Mouse (Mus musculus): ENCODE measurements around the gene Gm37240. TPM values are rescaled to one million over a fixed set of nuclear protein-coding genes. Genes with fewer than 3 reads are reported as not detected.

Gm37240 gene
- polyA plus RNA-seq, 1 experiment from 2014 or later = 0.43 TPM

DNA sequence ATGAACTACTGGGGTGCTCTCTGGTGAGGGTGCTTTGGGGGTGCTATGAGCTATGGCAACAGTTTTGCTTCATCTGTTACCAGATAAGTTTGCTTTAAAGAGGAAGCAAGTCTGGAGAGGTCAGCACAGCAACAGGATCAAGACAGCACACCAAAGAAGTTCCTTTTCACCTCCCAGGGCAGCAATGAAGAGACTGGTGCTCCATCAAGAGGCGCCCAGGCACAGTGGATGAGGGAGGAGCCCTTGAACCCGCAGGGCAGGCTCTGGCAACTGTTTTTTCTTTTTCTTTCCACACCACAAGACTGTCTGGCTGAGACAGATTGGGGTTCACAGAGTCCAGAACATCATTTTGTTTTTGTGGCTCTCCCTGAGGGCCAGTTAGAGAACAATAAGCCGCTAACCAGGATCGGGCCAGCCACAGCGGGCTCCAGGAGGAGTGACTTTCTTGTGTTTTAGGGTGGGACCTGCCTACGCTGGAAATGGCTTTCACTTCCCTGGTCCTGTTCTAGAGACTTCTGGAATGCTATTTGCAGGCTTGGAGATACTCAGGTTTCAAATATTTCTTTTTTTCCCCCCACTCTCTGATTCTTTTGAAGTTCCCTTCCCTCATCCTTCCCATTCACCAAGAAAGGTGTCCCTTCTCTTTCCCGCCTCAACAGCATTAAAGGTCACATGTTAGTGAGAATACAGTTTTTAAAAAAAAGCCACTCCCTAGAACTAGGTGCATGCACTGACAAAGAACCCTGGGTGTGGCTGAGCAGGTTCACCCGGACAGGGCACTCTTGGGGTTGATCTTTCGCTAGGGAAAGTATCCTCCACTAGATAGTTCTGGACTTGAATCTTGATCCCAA, 1241.9 kb downstream of the Gm37240 start:
- ATAC-seq (replicated peaks; ENCODE audit: low FRiP score) (no peak), DNase-seq (ENCODE audit: low spot score) (no peak)
- H3K4me3 ChIP-seq (ENCODE audit: low read depth, low read length) = no peak overlapping the region
- 0 out of 2 replicates have a peak, but pooled peaks cover 2% of the 10 kb centered on the region for H3K4me1 ChIP-seq (replicated peaks; ENCODE audit: control insufficient read depth, insufficient read depth, low read length)
- no peak overlapping the region for H3K27ac ChIP-seq (ENCODE audit: low read depth, low read length)
- WGBS = 87% methylated on average over 9 of the region's 9 CpGs
- H3K9ac ChIP-seq (ENCODE audit: low read length) = no peak overlapping the region
- H3K27me3 ChIP-seq (ENCODE audit: control insufficient read depth, insufficient read depth, low read length) = no peaks in the 10 kb centered on the region
- no peaks in the 10 kb centered on the region for H3K9me3 ChIP-seq (ENCODE audit: control insufficient read depth, low read length)
- H3K36me3 ChIP-seq (ENCODE audit: control insufficient read depth, insufficient read depth, low read length) = no peaks in the 10 kb centered on the region
- no peak overlapping the region for H3K4me2 ChIP-seq (ENCODE audit: low read depth, low read length, severe bottlenecking)

DNA sequence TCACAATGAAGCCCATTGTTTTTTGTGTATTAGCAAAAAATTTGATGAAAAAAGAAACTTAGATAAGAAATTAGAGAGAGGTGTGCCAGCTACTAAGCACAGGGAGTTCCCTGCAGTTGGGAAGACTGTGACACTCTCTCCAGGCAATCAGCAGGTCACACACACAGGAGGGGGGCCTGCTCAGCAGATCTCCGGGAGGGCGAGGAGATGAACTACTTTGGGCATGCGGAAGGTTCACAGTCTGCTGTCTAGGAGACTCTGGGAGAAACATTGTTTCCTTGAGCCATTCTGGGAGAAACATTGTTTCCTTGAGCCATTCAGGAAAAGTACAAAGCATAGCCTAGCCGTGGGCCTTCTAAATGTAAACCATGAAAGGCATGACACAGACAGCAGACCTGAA, 1244.4 kb downstream of the Gm37240 start:
- H3K4me1 ChIP-seq (replicated peaks; ENCODE audit: control insufficient read depth, insufficient read depth, low read length) = 0 out of 2 replicates have a peak, but pooled peaks cover 2% of the 10 kb centered on the region
- DNase-seq (ENCODE audit: low spot score) (no peak), ATAC-seq (replicated peaks; ENCODE audit: low FRiP score) (no peak)
- 65% methylated on average over 4 of the region's 4 CpGs for WGBS
- no peaks in the 10 kb centered on the region for H3K36me3 ChIP-seq (ENCODE audit: control insufficient read depth, insufficient read depth, low read length)
- H3K4me2 ChIP-seq (ENCODE audit: low read depth, low read length, severe bottlenecking) = no peak overlapping the region
- H3K27ac ChIP-seq (ENCODE audit: low read depth, low read length) = no peak overlapping the region
- no peaks in the 10 kb centered on the region for H3K27me3 ChIP-seq (ENCODE audit: control insufficient read depth, insufficient read depth, low read length)
- no peaks in the 10 kb centered on the region for H3K9me3 ChIP-seq (ENCODE audit: control insufficient read depth, low read length)
- no peak overlapping the region for H3K9ac ChIP-seq (ENCODE audit: low read length)
- no peak overlapping the region for H3K4me3 ChIP-seq (ENCODE audit: low read depth, low read length)

DNA sequence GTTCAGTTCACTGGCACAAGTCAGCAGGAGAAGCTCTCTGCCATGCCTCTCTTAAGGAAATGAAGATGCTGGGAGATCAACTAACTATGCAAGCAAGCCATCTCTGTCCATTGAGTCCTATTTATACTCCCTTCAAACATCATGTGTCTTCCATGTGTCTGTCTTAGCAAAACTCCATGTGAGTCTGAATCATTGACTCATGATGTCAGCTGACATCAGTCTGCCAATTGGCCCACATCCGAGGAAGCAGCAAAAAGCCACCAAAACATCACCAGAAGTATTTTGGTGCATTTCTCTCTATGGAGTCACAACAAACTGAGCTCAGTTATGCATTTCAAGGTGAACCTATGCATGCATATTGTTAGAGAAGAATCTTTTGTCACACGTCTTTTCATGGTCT, 1245.9 kb downstream of the Gm37240 start:
- 80% methylated on average over 2 of the region's 2 CpGs for WGBS
- no peaks in the 10 kb centered on the region for H3K36me3 ChIP-seq (ENCODE audit: control insufficient read depth, insufficient read depth, low read length)

DNA sequence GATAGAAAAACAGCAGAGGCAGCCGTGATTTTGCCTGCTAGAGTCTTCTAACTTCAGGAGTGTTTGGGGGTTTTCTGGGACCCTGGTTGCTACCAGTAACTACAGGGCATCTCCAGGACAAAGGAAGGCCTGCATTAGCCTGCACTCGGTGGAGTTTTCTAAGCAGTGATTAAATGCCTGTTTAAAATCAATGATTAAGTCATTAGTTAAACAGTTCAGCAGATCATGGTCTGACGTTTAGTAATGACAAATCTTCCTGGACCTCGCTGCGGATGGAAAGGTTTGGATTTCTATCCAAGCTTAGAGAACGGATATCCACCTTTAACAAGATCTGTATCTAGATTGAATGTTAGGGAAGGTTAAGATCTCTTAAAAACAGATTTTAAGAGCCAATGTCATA, 1246.8 kb downstream of the Gm37240 start:
- H3K4me2 ChIP-seq (ENCODE audit: low read depth, low read length, severe bottlenecking) = no peak overlapping the region
- H3K27ac ChIP-seq (ENCODE audit: low read depth, low read length) = no peak overlapping the region
- no peaks in the 10 kb centered on the region for H3K4me1 ChIP-seq (replicated peaks; ENCODE audit: control insufficient read depth, insufficient read depth, low read length)
- no peak overlapping the region for H3K4me3 ChIP-seq (ENCODE audit: low read depth, low read length)
- no peaks in the 10 kb centered on the region for H3K27me3 ChIP-seq (ENCODE audit: control insufficient read depth, insufficient read depth, low read length)
- H3K9me3 ChIP-seq (ENCODE audit: control insufficient read depth, low read length) = no peaks in the 10 kb centered on the region
- no peak overlapping the region for H3K9ac ChIP-seq (ENCODE audit: low read length)
- DNase-seq (ENCODE audit: low spot score) = no peak
- no peaks in the 10 kb centered on the region for H3K36me3 ChIP-seq (ENCODE audit: control insufficient read depth, insufficient read depth, low read length)
- WGBS = 53% methylated on average over 6 of the region's 6 CpGs
- no peak for ATAC-seq (replicated peaks; ENCODE audit: low FRiP score)

More for the DNA sequence above, 1245.9 kb downstream of the Gm37240 start:
- Histone ChIP-seq H3K4me3 (ENCODE audit: low read depth, low read length) (no peak overlapping the region), H3K4me2 (ENCODE audit: low read depth, low read length, severe bottlenecking) (no peak overlapping the region), H3K27ac (ENCODE audit: low read depth, low read length) (no peak overlapping the region), H3K4me1 (replicated peaks; ENCODE audit: control insufficient read depth, insufficient read depth, low read length) (no peaks in the 10 kb centered on the region), H3K9ac (ENCODE audit: low read length) (no peak overlapping the region), H3K27me3 (ENCODE audit: control insufficient read depth, insufficient read depth, low read length) (no peaks in the 10 kb centered on the region), H3K9me3 (ENCODE audit: control insufficient read depth, low read length) (no peaks in the 10 kb centered on the region)
- ATAC-seq (replicated peaks; ENCODE audit: low FRiP score) (no peak), DNase-seq (ENCODE audit: low spot score) (no peak)

DNA sequence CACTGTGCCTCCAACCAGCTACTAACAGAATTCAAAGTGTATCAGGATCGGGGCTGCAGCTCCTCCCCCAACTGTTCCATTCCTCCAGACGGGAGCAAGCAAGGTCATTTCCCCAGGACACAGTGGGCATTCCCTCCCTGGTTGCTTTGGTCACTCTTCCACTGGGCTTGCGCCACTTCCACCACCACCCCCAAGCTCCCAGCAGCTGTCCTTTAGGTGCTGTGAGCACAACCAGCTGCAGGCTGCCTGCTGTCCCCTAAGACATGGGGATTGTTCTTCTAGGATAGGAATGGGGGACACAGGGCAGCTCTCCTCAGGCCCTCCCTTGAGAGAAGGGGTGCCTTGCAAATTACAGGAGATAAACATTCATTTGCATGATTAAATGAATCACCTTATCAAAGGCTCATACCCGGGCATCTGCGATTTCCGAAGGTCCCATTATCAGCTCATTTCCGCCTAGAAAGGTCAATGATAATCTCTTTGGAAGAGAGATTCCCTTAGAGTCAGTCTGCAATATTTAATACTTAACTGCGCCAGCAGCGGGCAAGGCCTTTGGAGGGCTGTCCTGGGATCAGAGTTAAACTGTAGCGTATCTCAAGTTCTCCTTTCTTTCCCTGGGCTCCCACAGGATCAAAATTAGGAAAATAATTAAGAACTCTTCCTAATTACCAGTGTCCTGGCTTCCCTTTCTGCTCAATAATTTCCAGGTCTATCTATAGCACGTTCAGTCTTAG, 1247.4 kb downstream of the Gm37240 start:
- no peak overlapping the region for H3K9ac ChIP-seq (ENCODE audit: low read length)
- H3K27me3 ChIP-seq (ENCODE audit: control insufficient read depth, insufficient read depth, low read length) = no peaks in the 10 kb centered on the region
- no peak overlapping the region for H3K4me2 ChIP-seq (ENCODE audit: low read depth, low read length, severe bottlenecking)
- no peak overlapping the region for H3K4me3 ChIP-seq (ENCODE audit: low read depth, low read length)
- DNase-seq (ENCODE audit: low spot score) = no peak
- 46% methylated on average over 11 of the region's 11 CpGs for WGBS
- no peaks in the 10 kb centered on the region for H3K4me1 ChIP-seq (replicated peaks; ENCODE audit: control insufficient read depth, insufficient read depth, low read length)
- no peaks in the 10 kb centered on the region for H3K36me3 ChIP-seq (ENCODE audit: control insufficient read depth, insufficient read depth, low read length)
- no peak for ATAC-seq (replicated peaks; ENCODE audit: low FRiP score)
- H3K27ac ChIP-seq (ENCODE audit: low read depth, low read length) = no peak overlapping the region
- H3K9me3 ChIP-seq (ENCODE audit: control insufficient read depth, low read length) = no peaks in the 10 kb centered on the region

DNA sequence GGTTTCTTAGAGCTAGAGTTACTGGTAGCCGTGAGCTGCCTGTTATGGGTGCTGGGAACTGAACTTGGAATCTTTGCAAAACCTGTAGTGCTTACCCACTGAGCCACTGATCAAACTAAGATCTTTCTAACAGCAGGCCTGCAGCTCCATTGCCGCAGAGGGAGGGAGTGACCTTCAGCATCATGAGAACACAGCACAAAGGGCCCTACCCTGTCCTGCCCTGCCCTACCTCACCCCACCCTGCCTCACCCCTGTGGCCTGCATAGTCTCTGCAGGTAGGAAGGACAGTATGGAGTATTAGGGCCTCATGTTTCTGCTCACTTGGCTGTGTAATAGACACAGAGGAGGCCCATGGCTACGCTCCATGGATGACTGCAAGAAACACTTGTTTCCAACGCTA, 1248.5 kb downstream of the Gm37240 start:
- 83% methylated on average over 4 of the region's 4 CpGs for WGBS
- ATAC-seq (replicated peaks; ENCODE audit: low FRiP score) (no peak), DNase-seq (ENCODE audit: low spot score) (no peak)
- Histone ChIP-seq H3K9me3 (ENCODE audit: control insufficient read depth, low read length) (no peaks in the 10 kb centered on the region), H3K27ac (ENCODE audit: low read depth, low read length) (no peak overlapping the region), H3K36me3 (ENCODE audit: control insufficient read depth, insufficient read depth, low read length) (no peaks in the 10 kb centered on the region), H3K4me1 (replicated peaks; ENCODE audit: control insufficient read depth, insufficient read depth, low read length) (no peaks in the 10 kb centered on the region), H3K27me3 (ENCODE audit: control insufficient read depth, insufficient read depth, low read length) (no peaks in the 10 kb centered on the region), H3K4me3 (ENCODE audit: low read depth, low read length) (no peak overlapping the region), H3K9ac (ENCODE audit: low read length) (no peak overlapping the region), H3K4me2 (ENCODE audit: low read depth, low read length, severe bottlenecking) (no peak overlapping the region)

DNA sequence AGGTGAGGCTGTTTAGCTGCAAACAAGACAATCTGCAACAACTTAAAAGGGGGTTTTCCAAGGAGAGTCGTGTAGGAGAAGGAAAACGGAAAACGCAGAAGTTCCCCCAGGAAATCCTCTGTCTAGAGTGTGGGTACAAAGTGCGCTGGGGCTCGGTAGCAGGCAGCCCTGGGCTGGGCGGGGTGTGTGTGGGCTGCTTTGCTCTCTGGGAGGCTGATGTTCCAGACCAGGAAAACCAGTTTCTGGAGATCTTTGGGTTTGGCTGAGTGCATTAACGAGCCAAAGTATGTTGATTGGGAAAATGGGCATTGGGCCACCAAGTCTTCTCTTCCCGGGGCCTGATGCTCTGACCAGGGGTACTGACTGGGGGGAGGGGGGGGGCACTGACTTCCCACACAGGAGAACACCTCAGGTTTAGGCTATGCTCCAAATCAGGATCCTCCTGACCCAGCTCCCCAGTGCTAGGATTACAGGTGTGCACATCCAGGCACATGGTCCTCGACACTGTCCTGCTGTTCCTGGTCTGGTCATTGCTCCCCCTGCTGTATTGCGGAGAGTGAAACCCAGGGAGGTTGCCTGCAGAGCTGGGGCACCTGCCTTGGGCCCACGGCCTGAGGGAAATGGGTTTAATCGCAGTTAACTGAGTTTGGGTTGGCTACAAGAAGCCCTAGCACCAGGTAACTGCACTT, 1249.3 kb downstream of the Gm37240 start:
- ATAC-seq (replicated peaks; ENCODE audit: low FRiP score) (no peak), DNase-seq (ENCODE audit: low spot score) (no peak)
- no peak overlapping the region for H3K27ac ChIP-seq (ENCODE audit: low read depth, low read length)
- no peaks in the 10 kb centered on the region for H3K4me1 ChIP-seq (replicated peaks; ENCODE audit: control insufficient read depth, insufficient read depth, low read length)
- no peak overlapping the region for H3K9ac ChIP-seq (ENCODE audit: low read length)
- no peaks in the 10 kb centered on the region for H3K9me3 ChIP-seq (ENCODE audit: control insufficient read depth, low read length)
- no peak overlapping the region for H3K4me3 ChIP-seq (ENCODE audit: low read depth, low read length)
- whole genome bisulfite sequencing = 71% methylated on average over 12 of the region's 12 CpGs
- no peak overlapping the region for H3K4me2 ChIP-seq (ENCODE audit: low read depth, low read length, severe bottlenecking)
- no peaks in the 10 kb centered on the region for H3K27me3 ChIP-seq (ENCODE audit: control insufficient read depth, insufficient read depth, low read length)
- H3K36me3 ChIP-seq (ENCODE audit: control insufficient read depth, insufficient read depth, low read length) = no peaks in the 10 kb centered on the region

DNA sequence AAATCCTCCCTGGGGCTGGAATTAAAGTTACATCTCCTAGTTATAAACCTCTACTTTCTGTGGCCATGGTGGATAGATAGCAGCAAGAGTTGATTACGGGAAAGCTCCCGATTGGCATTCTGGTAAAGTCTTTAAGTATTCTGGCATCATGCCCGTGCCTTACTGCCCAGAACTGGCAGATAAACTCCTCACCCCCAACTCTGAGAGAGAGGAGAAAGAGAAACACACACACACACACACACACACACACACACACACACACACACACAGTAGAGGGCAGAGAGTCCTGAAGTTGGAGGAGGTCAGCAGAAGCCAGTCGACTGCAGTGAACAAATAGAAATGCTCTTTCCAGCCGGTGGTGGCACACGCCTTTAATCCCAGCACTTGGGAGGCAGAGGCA, 1250.2 kb downstream of the Gm37240 start:
- Histone ChIP-seq H3K9me3 (ENCODE audit: control insufficient read depth, low read length) (no peaks in the 10 kb centered on the region), H3K27me3 (ENCODE audit: control insufficient read depth, insufficient read depth, low read length) (no peaks in the 10 kb centered on the region), H3K9ac (ENCODE audit: low read length) (no peak overlapping the region), H3K4me2 (ENCODE audit: low read depth, low read length, severe bottlenecking) (no peak overlapping the region), H3K4me1 (replicated peaks; ENCODE audit: control insufficient read depth, insufficient read depth, low read length) (no peaks in the 10 kb centered on the region), H3K27ac (ENCODE audit: low read depth, low read length) (no peak overlapping the region), H3K36me3 (ENCODE audit: control insufficient read depth, insufficient read depth, low read length) (no peaks in the 10 kb centered on the region), H3K4me3 (ENCODE audit: low read depth, low read length) (no peak overlapping the region)
- ATAC-seq (replicated peaks; ENCODE audit: low FRiP score) = no peak
- 87% methylated on average over 6 of the region's 6 CpGs for WGBS
- DNase-seq (ENCODE audit: low spot score) = no peak

All from forebrain, embryonic 11.5 days (tissue).